12 mouse cellular contexts compared by ENCODE assay signal in the genomic region with DNA sequence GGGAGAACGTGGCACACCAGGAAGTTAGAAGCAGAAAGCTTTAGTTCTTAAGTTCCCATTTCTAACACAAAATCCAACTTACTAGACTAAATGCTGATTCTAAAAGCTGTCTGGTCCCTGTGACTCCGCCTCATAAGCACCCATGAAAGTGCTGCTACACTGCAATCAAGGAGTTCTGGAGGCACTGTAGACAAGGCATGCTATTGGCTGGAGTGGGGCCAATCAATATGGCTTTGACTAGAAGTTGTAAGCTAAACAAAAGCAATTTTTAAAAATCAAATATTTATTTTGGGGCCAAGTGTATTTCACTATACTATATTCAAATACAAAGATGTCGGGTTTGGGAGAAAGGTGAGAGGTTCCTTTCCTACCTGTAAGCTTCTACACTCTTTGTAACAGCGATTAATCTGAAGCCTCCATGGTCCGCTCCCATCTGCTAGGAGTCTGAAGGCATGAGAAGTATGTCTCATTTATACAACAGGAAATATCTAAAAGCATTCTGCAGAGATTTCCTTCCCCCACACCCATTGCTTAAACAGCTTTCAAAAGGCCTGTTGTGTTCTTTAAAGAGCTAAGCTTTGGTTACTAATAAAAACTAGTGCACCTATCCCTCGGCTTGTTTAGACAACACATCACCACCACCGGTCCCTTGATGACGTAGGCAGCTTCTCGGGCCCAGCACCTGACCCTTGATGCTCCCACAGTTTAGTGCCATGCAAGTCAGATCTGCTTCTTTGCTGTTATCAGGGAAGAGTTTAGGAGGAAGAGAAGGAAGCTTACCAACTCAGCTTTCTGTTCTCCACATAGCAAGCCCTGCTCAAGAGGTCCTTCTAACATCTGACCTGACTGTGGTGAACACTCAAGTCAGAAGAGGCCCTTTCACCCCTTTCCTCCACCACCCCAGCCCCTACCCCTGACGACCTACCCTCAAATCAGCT. TPM values are rescaled to one million over a fixed set of nuclear protein-coding genes. Genes with fewer than 3 reads are reported as not detected.
DNase-seq lines count a peak whose midpoint lies in the region; ATAC-seq and TF ChIP-seq lines count a peak whose summit lies in the region.
"Had no signal": no experiment of that assay in that cellular context is flagged by ENCODE, and none has a peak within 500 bp of the region (broad histone marks: within the 10 kb centered on the region; RNA-seq: fewer than 3 reads in every experiment).

No protein-coding gene starts in this region.

- H3K27ac ChIP-seq in kidney, adult 2 months (ENCODE audit: insufficient read depth, low read depth, low read length): peak overlapping the region; percentile 42
- H3K27ac ChIP-seq in cortical plate, adult 2 months (ENCODE audit: insufficient read depth, low read length): peak overlapping the region; percentile 42; the same call in 1 of the 2 replicates
- peak overlapping the region; percentile 72 for H3K27ac ChIP-seq in heart, embryonic 16.5 days (ENCODE audit: low read length)
- H3K27ac ChIP-seq in lung, embryonic 15.5 days: peak overlapping the region; percentile 79

- H3K4me2 ChIP-seq in heart, embryonic 16.5 days (ENCODE audit: low read depth, low read length): peak overlapping the region; percentile 4; the same call in 1 of the 2 replicates
- no peak overlapping the region for H3K4me2 ChIP-seq in lung, embryonic 15.5 days

- intact Hi-C loops in left cerebral cortex, postnatal 4 days (cut with DNase I): no loop called here

- H3K9me3 ChIP-seq in heart, embryonic 16.5 days (replicated peaks; ENCODE audit: control insufficient read depth, low read length): no peaks in the 10 kb centered on the region
- no peaks in the 10 kb centered on the region for H3K9me3 ChIP-seq in lung, embryonic 15.5 days

- no peak for DNase-seq in kidney, adult 2 months
- no peak for DNase-seq in kidney, adult 11 months
- no peak for DNase-seq in left cerebral cortex, postnatal 4 days
- DNase-seq in B cell, adult 2 months: no peak
- DNase-seq: adrenal gland, adult 2 months; cerebellum, adult 9-11 months; forebrain, postnatal 0 days; right cerebral cortex, postnatal 25 days had no signal

- WGBS in kidney, adult 2 months: 41% methylated on average over 10 of the region's 10 CpGs
- 61% methylated on average over 10 of the region's 10 CpGs for WGBS in heart, embryonic 16.5 days
- 48% methylated on average over 10 of the region's 10 CpGs for WGBS in lung, embryonic 15.5 days

- H3K36me3 ChIP-seq in kidney, adult 2 months (ENCODE audit: control insufficient read depth, insufficient read depth, low read length): peaks cover 1% of the 10 kb centered on the region; the same call in 1 of the 2 replicates
- H3K36me3 ChIP-seq in heart, embryonic 16.5 days (ENCODE audit: control insufficient read depth, insufficient read depth): no peaks in the 10 kb centered on the region
- H3K36me3 ChIP-seq in lung, embryonic 15.5 days: no peaks in the 10 kb centered on the region

- TF ChIP-seq CTCF in kidney, adult 2 months (conservative IDR thresholded peaks at IDR 0.05; ENCODE audit: insufficient read depth, insufficient read length, low read depth, low read length): no peak
- TF ChIP-seq CTCF in cortical plate, adult 2 months (IDR thresholded peaks at IDR 0.05; ENCODE audit: extremely low read depth, insufficient read depth, low read length): no peak

- no peaks in the 10 kb centered on the region for H3K27me3 ChIP-seq in kidney, adult 2 months (replicated peaks; ENCODE audit: control insufficient read depth, insufficient read depth, low read length)
- no peaks in the 10 kb centered on the region for H3K27me3 ChIP-seq in heart, embryonic 16.5 days (ENCODE audit: control insufficient read depth, insufficient read depth, low read length)
- H3K27me3 ChIP-seq in lung, embryonic 15.5 days: no peaks in the 10 kb centered on the region

- H3K4me1 ChIP-seq in kidney, adult 2 months (ENCODE audit: control insufficient read depth, insufficient read depth, low read length): peaks cover 42% of the 10 kb centered on the region
- H3K4me1 ChIP-seq in cortical plate, adult 2 months (ENCODE audit: control insufficient read depth, insufficient read depth, low read length): no peaks in the 10 kb centered on the region
- peaks cover 23% of the 10 kb centered on the region for H3K4me1 ChIP-seq in heart, embryonic 16.5 days (ENCODE audit: control insufficient read depth, insufficient read depth, low read length)
- peaks cover 26% of the 10 kb centered on the region for H3K4me1 ChIP-seq in lung, embryonic 15.5 days

- ATAC-seq in heart, embryonic 16.5 days (replicated peaks; ENCODE audit: extremely low read depth, insufficient read depth, low FRiP score): no peak
- ATAC-seq in lung, embryonic 15.5 days (ENCODE audit: borderline replicate concordance, extremely low read depth, low FRiP score, low TSS enrichment): peak; percentile 24; the same call in 1 of the 2 replicates
- ATAC-seq: inflammation-experienced regulatory T-cells, adult 6 months had no signal

- H3K4me3 ChIP-seq in kidney, adult 2 months (ENCODE audit: insufficient read depth, low read depth, low read length): no peak overlapping the region
- H3K4me3 ChIP-seq in cortical plate, adult 2 months (ENCODE audit: insufficient read depth, low read length): no peak overlapping the region
- H3K4me3 ChIP-seq in heart, embryonic 16.5 days (ENCODE audit: low read length): no peak overlapping the region
- H3K4me3 ChIP-seq in lung, embryonic 15.5 days: no peak overlapping the region

- H3K9ac ChIP-seq in heart, embryonic 16.5 days (ENCODE audit: low read length): peak overlapping the region; percentile 20; the same call in 1 of the 2 replicates
- H3K9ac ChIP-seq in lung, embryonic 15.5 days: no peak overlapping the region
- H3K9ac ChIP-seq: forebrain, postnatal 0 days had no signal

- no peak for TF ChIP-seq POLR2A in kidney, adult 2 months (IDR thresholded peaks at IDR 0.05; ENCODE audit: low read depth, low read length)
- no peak for TF ChIP-seq POLR2A in cortical plate, adult 2 months (IDR thresholded peaks at IDR 0.05; ENCODE audit: extremely low read depth, insufficient read depth, low read length)

RNA-seq across cellular contexts. Expression of a gene that starts 50.5 kb away (rescaled TPM):
- 20.4 and 22.1 TPM in 2 replicates for polyA plus RNA-seq in kidney, adult 2 months (2012; rRNA removed)
- 10.1 and 10.5 TPM in 2 replicates for polyA plus RNA-seq in cortical plate, adult 2 months (2012; rRNA removed)
- 10.1 and 12.1 TPM in 2 replicates for polyA plus RNA-seq in heart, embryonic 16.5 days (2015; fragmentation: Nextera tagmentation; extraction: Ambion mirVana)
- 13.0 and 13.9 TPM in 2 replicates for polyA plus RNA-seq in lung, embryonic 15.5 days (2015; fragmentation: Nextera tagmentation; extraction: Ambion mirVana)
- 10 to 100 TPM; 23.3 to 23.7 TPM for total RNA-seq in left cerebral cortex, postnatal 4 days (2021)
